ENCODE assay signal across 10 mouse cellular contexts in genomic region chr9:67220388-67220787, GRCm38 (mm10).
DNase-seq lines count a peak whose midpoint lies in the region; ATAC-seq and TF ChIP-seq lines count a peak whose summit lies in the region.
"Had no signal": no experiment of that assay in that cellular context is flagged by ENCODE, and none has a peak within 500 bp of the region (broad histone marks: within the 10 kb centered on the region; RNA-seq: fewer than 3 reads in every experiment).

No protein-coding gene starts in this region.

- no peak overlapping the region for H3K27ac ChIP-seq in liver, embryonic 14.5 days
- H3K27ac ChIP-seq: lung, embryonic 15.5 days; stomach, embryonic 15.5 days had no signal

- TF ChIP-seq CTCF in liver, embryonic 14.5 days (IDR thresholded peaks at IDR 0.05; ENCODE audit: low read depth): peak; percentile 73

- TF ChIP-seq EP300 in liver, embryonic 14.5 days (IDR thresholded peaks at IDR 0.05; ENCODE audit: low read depth): no peak

- no peak overlapping the region for H3K4me3 ChIP-seq in liver, embryonic 14.5 days (ENCODE audit: insufficient read depth in 1 of 2, low read depth in 2 of 2, low read length in 2 of 2)
- H3K4me3 ChIP-seq: lung, embryonic 15.5 days; stomach, embryonic 15.5 days had no signal

- H3K9ac ChIP-seq in liver, embryonic 14.5 days (replicated peaks): no peak overlapping the region
- H3K9ac ChIP-seq: lung, embryonic 15.5 days; stomach, embryonic 15.5 days had no signal

- no peaks in the 10 kb centered on the region for H3K36me3 ChIP-seq in liver, embryonic 14.5 days (replicated peaks; ENCODE audit: control insufficient read depth, insufficient read depth, low read depth)
- H3K36me3 ChIP-seq: lung, embryonic 15.5 days; stomach, embryonic 15.5 days had no signal

- no peak overlapping the region for H3K4me2 ChIP-seq in liver, embryonic 14.5 days (ENCODE audit: low read depth)
- H3K4me2 ChIP-seq: lung, embryonic 15.5 days; stomach, embryonic 15.5 days had no signal

- no peaks in the 10 kb centered on the region for H3K4me1 ChIP-seq in liver, embryonic 14.5 days (replicated peaks; ENCODE audit: control insufficient read depth in 2 of 2, insufficient read depth in 2 of 2, low read length in 1 of 2)
- H3K4me1 ChIP-seq: lung, embryonic 15.5 days; stomach, embryonic 15.5 days had no signal

- WGBS in liver, embryonic 14.5 days (ENCODE audit: insufficient replicate concordance): 32% methylated on average over 3 of the region's 3 CpGs

- no peaks in the 10 kb centered on the region for H3K9me3 ChIP-seq in liver, embryonic 14.5 days (ENCODE audit: control insufficient read depth, low read length)
- H3K9me3 ChIP-seq: lung, embryonic 15.5 days; stomach, embryonic 15.5 days had no signal

- peak; percentile 23 to 34 for DNase-seq in adrenal gland, adult 18-20 months (ENCODE audit: low spot score in 2 of 2)
- no peak for DNase-seq in adrenal gland, adult 8-10 months
- DNase-seq in kidney, postnatal 10 days: peak; percentile 51
- no peak for DNase-seq in kidney, postnatal 14 days
- DNase-seq in adrenal gland, adult 2 months: peak; percentile 18
- DNase-seq in liver, embryonic 14.5 days (ENCODE audit: low read depth in 3 of 3, low spot score in 3 of 3): no peak
- DNase-seq in frontal cortex, postnatal 36 days (ENCODE audit: low spot score in 2 of 2): no peak
- no peak for DNase-seq in ovary, adult 18-20 months (ENCODE audit: low spot score)

- no peaks in the 10 kb centered on the region for H3K27me3 ChIP-seq in liver, embryonic 14.5 days (ENCODE audit: control insufficient read depth, insufficient read depth, low read length)
- H3K27me3 ChIP-seq: lung, embryonic 15.5 days; stomach, embryonic 15.5 days had no signal

- ATAC-seq in liver, embryonic 14.5 days (ENCODE audit: insufficient read depth): no peak

Comparison
In these comparisons a context has a peak if more than half of its experiments do, and no peak if none do; other contexts are left out.
1. DNase-seq: peak in adrenal gland, adult 18-20 months (2 of 2), kidney, postnatal 10 days (single experiment) and adrenal gland, adult 2 months (single experiment); none in adrenal gland, adult 8-10 months (single experiment), kidney, postnatal 14 days (single experiment), liver, embryonic 14.5 days (0 of 3), frontal cortex, postnatal 36 days (0 of 2) and ovary, adult 18-20 months (single experiment).